Mouse (Mus musculus) myocyte (in vitro differentiated cells): ENCODE results near the gene Wasf3. TPM values are rescaled to one million over a fixed set of nuclear protein-coding genes. Genes with fewer than 3 reads are reported as not detected.

ENCODE experiments used
- H3K27me3 ChIP-seq: one replicate; pipeline ENCODE4 v1.6.1; 2011; ENCODE audit not compliant: control insufficient read depth, insufficient read depth, insufficient read length
- H3K36me3 ChIP-seq: one replicate; pipeline ENCODE4 v1.6.1; 2011; ENCODE audit not compliant: control insufficient read depth, insufficient read depth
- H3K4me2 ChIP-seq: one replicate; pipeline ENCODE4 v1.6.1; 2011; ENCODE audit warnings: low read depth, control low read depth
- H3K4me3 ChIP-seq: one replicate; pipeline ENCODE4 v1.5.1; 2011; ENCODE audit warnings: mild to moderate bottlenecking, control low read depth, moderate library complexity
- H3K79me2 ChIP-seq: one replicate; pipeline ENCODE4 v1.6.1; 2011; ENCODE audit not compliant: control insufficient read depth, insufficient read depth
- H3ac ChIP-seq: one replicate; pipeline ENCODE4 v1.6.1; 2011; ENCODE audit not compliant: control insufficient read depth, insufficient read length
- CEBPB ChIP-seq: IDR thresholded peaks from 2 replicates; pipeline ENCODE4 v1.6.1; 2011; ENCODE audit warnings: mild to moderate bottlenecking, moderate library complexity; ENCODE audit not compliant: poor library complexity, insufficient read depth, severe bottlenecking
- E2F4 ChIP-seq: IDR thresholded peaks from one replicate; pipeline ENCODE4 v1.6.1; 2011; ENCODE audit warnings: mild to moderate bottlenecking, control low read depth, moderate library complexity; ENCODE audit not compliant: insufficient read depth
- MAX ChIP-seq: IDR thresholded peaks from one replicate; pipeline ENCODE4 v1.6.1; 2011; ENCODE audit warnings: low read depth, mild to moderate bottlenecking, control low read depth
- MYOD1 ChIP-seq, 3 experiments: IDR thresholded peaks; one replicate each; pipeline ENCODE4 v1.6.1; 2011; ENCODE audit warnings: control low read depth in 2 of 3, low read depth in 2 of 3, mild to moderate bottlenecking in 2 of 3, moderate library complexity in 1 of 3; ENCODE audit not compliant: insufficient read length in 2 of 3, control insufficient read depth in 1 of 3
- MYOG ChIP-seq, 3 experiments: IDR thresholded peaks; one replicate each; pipeline ENCODE4 v1.6.1; 2011; ENCODE audit warnings: control low read depth in 2 of 3, low read depth in 2 of 3, mild to moderate bottlenecking in 2 of 3; ENCODE audit not compliant: insufficient read length in 2 of 3, control insufficient read depth in 1 of 3, insufficient read depth in 1 of 3
- POLR2A ChIP-seq: IDR thresholded peaks from one replicate; pipeline ENCODE4 v1.6.1; 2011; ENCODE audit warnings: low read depth, mild to moderate bottlenecking, control low read depth, moderate library complexity; ENCODE audit not compliant: insufficient read length
- POLR2AphosphoS2 ChIP-seq: IDR thresholded peaks from one replicate; pipeline ENCODE4 v1.6.1; 2011; ENCODE audit warnings: low read depth, control low read depth; ENCODE audit not compliant: insufficient read length
- REST ChIP-seq: IDR thresholded peaks from one replicate; pipeline ENCODE4 v1.6.1; 2011; ENCODE audit warnings: mild to moderate bottlenecking, control low read depth, moderate library complexity; ENCODE audit not compliant: insufficient read depth, insufficient read length
- SRF ChIP-seq: IDR thresholded peaks from one replicate; pipeline ENCODE4 v1.6.1; 2011; ENCODE audit warnings: low read depth; ENCODE audit not compliant: control insufficient read depth, insufficient read length
- TCF12 ChIP-seq: IDR thresholded peaks from one replicate; pipeline ENCODE4 v1.6.1; 2011; ENCODE audit warnings: mild to moderate bottlenecking, control low read depth; ENCODE audit not compliant: poor library complexity, insufficient read depth, severe bottlenecking
- TCF3 ChIP-seq: IDR thresholded peaks from one replicate; pipeline ENCODE4 v1.6.1; 2011; ENCODE audit warnings: low read depth, control low read depth; ENCODE audit not compliant: insufficient read length
- USF1 ChIP-seq: IDR thresholded peaks from one replicate; pipeline ENCODE4 v1.6.1; 2011; ENCODE audit warnings: low read depth, mild to moderate bottlenecking, control low read depth, moderate library complexity
- polyA plus RNA-seq: library from polyadenylated mRNA; unstranded; fragments of >200 nt; fragmentation: generic; extraction: Trizol; gene quantifications from one replicate; pipeline ENCODE4 v1.2.1, GENCODE M21; 2012; ENCODE audit warnings: missing spikeins

Wasf3 gene
- polyA plus RNA-seq, 1 experiment = not detected

GRCm38 (mm10) chr5:146436796-146437195, 52.0 kb downstream of the Wasf3 start:
- Histone ChIP-seq H3K27me3 (no peaks in the 10 kb centered on the region), H3K36me3 (no peaks in the 10 kb centered on the region), H3K79me2 (no peaks in the 10 kb centered on the region), H3K4me2 (no peak overlapping the region), H3K4me3 (no peak overlapping the region), H3ac (no peak overlapping the region)
- no peak for TF ChIP-seq POLR2A
- TF ChIP-seq MAX = no peak
- no peak for TF ChIP-seq MYOD1 (IDR thresholded peaks at IDR 0.05; ENCODE audit: control insufficient read depth in 1 of 3, insufficient read length in 2 of 3, low read depth in 2 of 3)
- no peak for TF ChIP-seq USF1
- TF ChIP-seq POLR2AphosphoS2 = no peak

GRCm38 (mm10) chr5:146439152-146439781, 54.5 kb downstream of the Wasf3 start:
- no peaks in the 10 kb centered on the region for H3K36me3 ChIP-seq
- no peaks in the 10 kb centered on the region for H3K79me2 ChIP-seq
- no peak for TF ChIP-seq E2F4
- TF ChIP-seq REST = no peak
- no peak for TF ChIP-seq CEBPB
- no peak for TF ChIP-seq MAX
- no peak for TF ChIP-seq TCF3
- TF ChIP-seq USF1 = no peak
- no peak for TF ChIP-seq MYOG (IDR thresholded peaks at IDR 0.05; ENCODE audit: control insufficient read depth in 1 of 3, insufficient read depth in 1 of 3, insufficient read length in 2 of 3, low read depth in 2 of 3)
- no peak for TF ChIP-seq POLR2AphosphoS2
- TF ChIP-seq SRF = no peak
- no peak for TF ChIP-seq MYOD1 (IDR thresholded peaks at IDR 0.05; ENCODE audit: control insufficient read depth in 1 of 3, insufficient read length in 2 of 3, low read depth in 2 of 3)
- no peak for TF ChIP-seq TCF12
- no peak for TF ChIP-seq POLR2A
- H3K4me2 ChIP-seq = no peak overlapping the region
- H3K4me3 ChIP-seq = no peak overlapping the region
- H3K27me3 ChIP-seq = no peaks in the 10 kb centered on the region
- H3ac ChIP-seq = no peak overlapping the region

GRCm38 (mm10) chr5:146440273-146440672, 55.5 kb downstream of the Wasf3 start:
- TF ChIP-seq REST (no peak), MYOD1 (IDR thresholded peaks at IDR 0.05; ENCODE audit: control insufficient read depth in 1 of 3, insufficient read length in 2 of 3, low read depth in 2 of 3) (no peak), SRF (no peak), E2F4 (no peak)
- Histone ChIP-seq H3ac (no peak overlapping the region), H3K79me2 (no peaks in the 10 kb centered on the region), H3K4me3 (no peak overlapping the region), H3K36me3 (no peaks in the 10 kb centered on the region), H3K27me3 (no peaks in the 10 kb centered on the region), H3K4me2 (no peak overlapping the region)

GRCm38 (mm10) chr5:146442767-146443166, 58.0 kb downstream of the Wasf3 start:
- Histone ChIP-seq H3K79me2 (no peaks in the 10 kb centered on the region), H3K4me3 (no peak overlapping the region), H3ac (no peak overlapping the region), H3K4me2 (no peak overlapping the region), H3K36me3 (no peaks in the 10 kb centered on the region), H3K27me3 (no peaks in the 10 kb centered on the region)
- TF ChIP-seq POLR2AphosphoS2 = no peak
- TF ChIP-seq TCF3 = no peak

- no peak overlapping the region for H3ac ChIP-seq
- no peak overlapping the region for H3K4me2 ChIP-seq
- no peaks in the 10 kb centered on the region for H3K36me3 ChIP-seq
- H3K27me3 ChIP-seq = no peaks in the 10 kb centered on the region
- no peak overlapping the region for H3K4me3 ChIP-seq
- TF ChIP-seq MAX (no peak), POLR2A (no peak), SRF (no peak), MYOG (IDR thresholded peaks at IDR 0.05; ENCODE audit: control insufficient read depth in 1 of 3, insufficient read depth in 1 of 3, insufficient read length in 2 of 3, low read depth in 2 of 3) (no peak), POLR2AphosphoS2 (no peak), MYOD1 (IDR thresholded peaks at IDR 0.05; ENCODE audit: control insufficient read depth in 1 of 3, insufficient read length in 2 of 3, low read depth in 2 of 3) (no peak), TCF12 (no peak), TCF3 (no peak), REST (no peak), CEBPB (no peak), USF1 (no peak), E2F4 (no peak)
- no peaks in the 10 kb centered on the region for H3K79me2 ChIP-seq
Observed at GRCm38 (mm10) chr5:146446633-146447032, 61.8 kb downstream of the Wasf3 start.
